ENCODE assay signal across 16 mouse cellular contexts in the genomic region with DNA sequence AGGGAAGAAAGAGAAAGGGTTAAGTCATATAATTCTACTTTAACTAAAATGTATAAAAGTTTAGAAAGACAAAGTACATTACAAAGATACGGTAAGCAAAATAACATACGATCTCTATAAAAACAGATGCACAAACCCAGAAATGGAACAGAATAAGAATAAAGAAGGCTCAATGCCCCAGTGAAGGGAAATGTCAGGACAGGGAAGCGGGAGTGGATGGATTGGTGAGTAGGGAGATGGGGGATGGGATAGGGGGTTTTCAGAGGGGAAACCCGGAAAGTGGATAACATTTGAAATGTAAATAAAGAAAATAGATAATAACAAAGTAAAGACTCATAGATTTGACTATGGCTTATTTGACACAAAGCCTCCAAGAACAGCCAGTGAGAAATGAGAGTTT.
"Had no signal": no experiment of that assay in that cellular context is flagged by ENCODE, and none has a peak within 500 bp of the region (broad histone marks: within the 10 kb centered on the region; RNA-seq: fewer than 3 reads in every experiment).

No protein-coding gene starts in this region.

- DNase-seq: retina, postnatal 1 day; right cerebral cortex, adult 18-20 months; right cerebral cortex, postnatal 14 days; right cerebral cortex, postnatal 25 days; right cerebral cortex, postnatal 4 days; spleen, adult 18-20 months; thymus, adult 18-20 months; thymus, adult 2 months; thymus, postnatal 14 days; thymus, postnatal 25 days; thymus, postnatal 36 days; thymus, postnatal 4 days had no signal

- H3K36me3 ChIP-seq: neural tube, embryonic 13.5 days; neural tube, embryonic 15.5 days; stomach, embryonic 15.5 days had no signal

- H3K4me3 ChIP-seq: neural tube, embryonic 13.5 days; neural tube, embryonic 15.5 days; stomach, embryonic 15.5 days had no signal

- H3K9me3 ChIP-seq: neural tube, embryonic 13.5 days; neural tube, embryonic 15.5 days; stomach, embryonic 15.5 days had no signal

- H3K27me3 ChIP-seq: neural tube, embryonic 13.5 days; neural tube, embryonic 15.5 days; stomach, embryonic 15.5 days had no signal

- H3K27ac ChIP-seq: neural tube, embryonic 13.5 days; neural tube, embryonic 15.5 days; stomach, embryonic 15.5 days; stomach, postnatal 0 days had no signal

- H3K9ac ChIP-seq: neural tube, embryonic 13.5 days; neural tube, embryonic 15.5 days; stomach, embryonic 15.5 days had no signal

- H3K4me2 ChIP-seq: neural tube, embryonic 13.5 days; neural tube, embryonic 15.5 days; stomach, embryonic 15.5 days had no signal
